Mouse (Mus musculus) layer of hippocampus, adult 2 months (tissue): ENCODE results near the gene Irak3. TPM values are rescaled to one million over a fixed set of nuclear protein-coding genes. Genes with fewer than 3 reads are reported as not detected.
A peak's percentile ranks its signal among the peaks of the same experiment; 100 is the strongest.
"Not testable (repeated sequence)": the region's sequence is repeated elsewhere in the genome, so short reads cannot be mapped to it uniquely, and the experiment has no call there.

Source experiments
- DNase-seq, 2 experiments: peaks; one replicate each; pipeline ENCODE4 v3.0.0; 2022; ENCODE audit warnings: low spot score in 2 of 2
- H3K27ac ChIP-seq: fragments of 200-600 bp; 2 replicates; pipeline ENCODE4 v1.8.1; 2022
- H3K4me3 ChIP-seq: fragments of 200-600 bp; 2 replicates; pipeline ENCODE4 v1.8.1; 2022; ENCODE audit warnings: mild to moderate bottlenecking
- CTCF ChIP-seq: fragments of 200-600 bp; conservative IDR thresholded peaks from 2 replicates; pipeline ENCODE4 v1.8.1; 2022; ENCODE audit warnings: antibody characterized with exemption, mild to moderate bottlenecking, moderate library complexity
- total RNA-seq, 2 experiments: library from RNA; stranded (reverse); gene quantifications; 2 replicates each; pipeline ENCODE4 v1.2.3; 2021

Irak3 gene
- total RNA-seq, 2 experiments from 2014 or later = 0.49 to 0.61 TPM

- DNase-seq = no peak
- no peak overlapping the region for H3K4me3 ChIP-seq
- no peak for TF ChIP-seq CTCF
- no peak overlapping the region for H3K27ac ChIP-seq
Observed at GRCm38 (mm10) chr10:120219578-120220359, 17.8 kb upstream of the Irak3 start.

GRCm38 (mm10) chr10:120218996-120219395 lies 17.1 kb upstream of the Irak3 start:
- Histone ChIP-seq H3K4me3 (no peak overlapping the region), H3K27ac (no peak overlapping the region)
- DNase-seq = no peak
- TF ChIP-seq CTCF = no peak

- H3K27ac ChIP-seq, DNase-seq, H3K4me3 ChIP-seq: not testable (repeated sequence)
Observed at GRCm38 (mm10) chr10:120217099-120217498, 15.2 kb upstream of the Irak3 start.

GRCm38 (mm10) chr10:120210096-120210495 lies 8.2 kb upstream of the Irak3 start:
- Histone ChIP-seq H3K4me3 (no peak overlapping the region), H3K27ac (no peak overlapping the region)
- no peak for TF ChIP-seq CTCF
- no peak for DNase-seq

GRCm38 (mm10) chr10:120209539-120209925 lies 7.6 kb upstream of the Irak3 start:
- no peak for DNase-seq
- TF ChIP-seq CTCF = no peak
- Histone ChIP-seq H3K27ac (no peak overlapping the region), H3K4me3 (peak overlapping the region; percentile 79)

- peak overlapping the region; percentile 91 for H3K27ac ChIP-seq
- peak; percentile 70 for TF ChIP-seq CTCF
Observed at GRCm38 (mm10) chr10:120208575-120209538, 6.9 kb upstream of the Irak3 start.

GRCm38 (mm10) chr10:120208015-120208414 lies 6.1 kb upstream of the Irak3 start:
- Histone ChIP-seq H3K4me3 (no peak overlapping the region), H3K27ac (no peak overlapping the region)
- no peak for TF ChIP-seq CTCF
- DNase-seq = no peak

More at GRCm38 (mm10) chr10:120208575-120209538, 6.9 kb upstream of the Irak3 start:
- H3K4me3 ChIP-seq = peak overlapping the region; percentile 79
- peak; percentile 88 to 89 for DNase-seq

GRCm38 (mm10) chr10:120204591-120205210 lies 2.8 kb upstream of the Irak3 start:
- H3K27ac ChIP-seq = no peak overlapping the region
- no peak for TF ChIP-seq CTCF
- H3K4me3 ChIP-seq = no peak overlapping the region
- no peak for DNase-seq

GRCm38 (mm10) chr10:120202467-120203250 lies 729 bp upstream of the Irak3 start:
- H3K4me3 ChIP-seq = no peak overlapping the region
- no peak for TF ChIP-seq CTCF
- no peak overlapping the region for H3K27ac ChIP-seq
- DNase-seq = no peak

- H3K27ac ChIP-seq = no peak within 1 kb of the TSS
- no peak for TF ChIP-seq CTCF
- DNase-seq = no peak
- peak within 1 kb of the TSS; percentile 56 for H3K4me3 ChIP-seq
Observed at GRCm38 (mm10) chr10:120201131-120201921, 604 bp downstream of the Irak3 start, which contains the start of gene Tmbim4. TSS of gene Tmbim4 (plus strand) at chr10:120201590.

- Histone ChIP-seq H3K4me3 (no peak overlapping the region), H3K27ac (no peak overlapping the region)
- no peak for TF ChIP-seq CTCF
- no peak for DNase-seq
Observed at GRCm38 (mm10) chr10:120197061-120197835, 4.7 kb downstream of the Irak3 start.
